Mouse (Mus musculus) heart, adult 2 months (tissue): ENCODE data around the gene Nrf1. TPM values are rescaled to one million over a fixed set of nuclear protein-coding genes. Genes with fewer than 3 reads are reported as not detected.

Experiments
- DNase-seq, 2 experiments: peaks; one replicate each; pipeline ENCODE4 v3.0.0; 2021
- H3K27ac ChIP-seq: fragments of 200-600 bp; 2 replicates; pipeline ENCODE4 v1.8.1; 2022
- H3K27me3 ChIP-seq: fragments of 200-500 bp; 2 replicates; pipeline ENCODE4 v1.6.1; 2012; ENCODE audit warnings: mild to moderate bottlenecking, low read length, inconsistent platforms, mixed read lengths; ENCODE audit not compliant: control insufficient read depth, insufficient read depth
- H3K36me3 ChIP-seq: fragments of 200-500 bp; 2 replicates; pipeline ENCODE4 v1.6.1; 2012; ENCODE audit warnings: low read length, inconsistent platforms; ENCODE audit not compliant: control insufficient read depth, insufficient read depth
- H3K4me1 ChIP-seq: fragments of 200-500 bp; 2 replicates; pipeline ENCODE4 v1.6.1; 2011; ENCODE audit warnings: low read length; ENCODE audit not compliant: control insufficient read depth, insufficient read depth
- H3K4me3 ChIP-seq: fragments of 200-600 bp; 2 replicates; pipeline ENCODE4 v1.8.1; 2022
- H3K79me2 ChIP-seq: fragments of 200-500 bp; replicated peaks from 2 replicates; pipeline ENCODE4 v1.6.1; 2012; ENCODE audit warnings: mild to moderate bottlenecking, inconsistent platforms, low read length, moderate library complexity, mixed read lengths; ENCODE audit not compliant: control insufficient read depth, insufficient read depth
- H3K9ac ChIP-seq: fragments of 200-500 bp; 2 replicates; pipeline ENCODE4 v1.6.1; 2012; ENCODE audit warnings: low read depth, mild to moderate bottlenecking, control low read depth, inconsistent platforms, low read length, mixed read lengths
- CTCF ChIP-seq: fragments of 200-600 bp; IDR thresholded peaks from 2 replicates; pipeline ENCODE4 v1.8.1; 2022; ENCODE audit warnings: antibody characterized with exemption, mild to moderate bottlenecking, moderate library complexity
- EP300 ChIP-seq: fragments of 200-500 bp; IDR thresholded peaks from 2 replicates; pipeline ENCODE4 v1.6.1; 2011; ENCODE audit warnings: low read depth, low read length, control low read depth; ENCODE audit not compliant: insufficient read depth
- POLR2A ChIP-seq: fragments of 200-500 bp; IDR thresholded peaks from 2 replicates; pipeline ENCODE4 v1.6.1; 2011; ENCODE audit warnings: mild to moderate bottlenecking, low read depth, low read length, control low read depth; ENCODE audit not compliant: insufficient read depth
- WGBS: fragments of 180-500 bp; shearing (Covaris S2); methylation state at CpG from one replicate; pipeline ENCODE4 v1.1.7; 2018; 5-methylcytosine and 5-hydroxymethylcytosine counted together
- intact Hi-C: fragments of 180-260 bp; cut with DNase I; formaldehyde crosslinking; loops from one replicate; pipeline ENCODE4 v1.15.1; 2025
- polyA plus RNA-seq: library from polyadenylated mRNA; depleted of rRNA; stranded (reverse); fragments of >200 nt; gene quantifications from 2 replicates; pipeline ENCODE4 v1.2.3, GENCODE M21; 2012
- total RNA-seq, 2 experiments: library from RNA; stranded (reverse); gene quantifications; 2 replicates each; pipeline ENCODE4 v1.2.3; 2021

The Nrf1 gene
- total and polyA plus RNA-seq, 3 experiments: 12.7 to 13.9 (median 12.8) TPM

- DNase-seq: no peak
- Histone ChIP-seq H3K27me3 (no peaks in the 10 kb centered on the region), H3K9ac (no peak overlapping the region), H3K4me3 (no peak overlapping the region), H3K79me2 (no peaks in the 10 kb centered on the region), H3K4me1 (no peaks in the 10 kb centered on the region), H3K36me3 (no peaks in the 10 kb centered on the region), H3K27ac (no peak overlapping the region)
- intact Hi-C loops: no loop called here
- no peak for TF ChIP-seq EP300
- WGBS: 45% methylated on average over 4 of the region's 4 CpGs
These were observed 12.7 kb upstream of the Nrf1 start for GRCm38 (mm10) chr6:30035112-30035511.

GRCm38 (mm10) chr6:30041498-30041897, 6.3 kb upstream of the Nrf1 start:
- H3K27ac ChIP-seq: no peak overlapping the region
- WGBS: 19% methylated on average over 1 of the region's 1 CpGs
- TF ChIP-seq POLR2A (no peak), EP300 (no peak), CTCF (no peak)
- H3K9ac ChIP-seq: no peak overlapping the region
- intact Hi-C loops: loop anchor here (10.0 kb wide), 1 partner anchor 277 kb away; the partner anchor contains the start of gene Ahcyl2
- no peaks in the 10 kb centered on the region for H3K36me3 ChIP-seq
- no peaks in the 10 kb centered on the region; the same call in 1 of the 2 replicates for H3K4me1 ChIP-seq
- no peaks in the 10 kb centered on the region for H3K27me3 ChIP-seq
- no peaks in the 10 kb centered on the region for H3K79me2 ChIP-seq
- DNase-seq: no peak
- H3K4me3 ChIP-seq: no peak overlapping the region

GRCm38 (mm10) chr6:30042483-30042882, 5.3 kb upstream of the Nrf1 start:
- no peaks in the 10 kb centered on the region for H3K36me3 ChIP-seq
- no peak overlapping the region for H3K4me3 ChIP-seq
- no peak for TF ChIP-seq POLR2A
- no peak for TF ChIP-seq EP300
- TF ChIP-seq CTCF: no peak
- no peak overlapping the region for H3K27ac ChIP-seq
- H3K4me1 ChIP-seq: no peaks in the 10 kb centered on the region; the same call in 1 of the 2 replicates
- 43% methylated on average over 3 of the region's 3 CpGs for WGBS
- no peak for DNase-seq
- intact Hi-C loops: loop anchor here (10.0 kb wide), 1 partner anchor 278 kb away; the partner anchor contains the start of gene Ahcyl2
- H3K27me3 ChIP-seq: no peaks in the 10 kb centered on the region
- no peaks in the 10 kb centered on the region for H3K79me2 ChIP-seq
- H3K9ac ChIP-seq: no peak overlapping the region

- WGBS: under 1% methylated on average over 43 of the region's 45 CpGs
- intact Hi-C loops: loop anchor here (5.0 to 10.0 kb wide), 2 partner anchors 131 to 283 kb away; partner anchors contain the start of genes Ahcyl2 and Strip2
- no peak for TF ChIP-seq POLR2A
- H3K9ac ChIP-seq: peak overlapping the region; percentile 94
- peaks cover 6% of the 10 kb centered on the region for H3K4me1 ChIP-seq
- H3K27ac ChIP-seq: peak overlapping the region; percentile 99
- no peaks in the 10 kb centered on the region for H3K27me3 ChIP-seq
- peaks cover 6% of the 10 kb centered on the region for H3K36me3 ChIP-seq
- DNase-seq: no peak
- peak overlapping the region; percentile 99 for H3K4me3 ChIP-seq
- peaks cover 2% of the 10 kb centered on the region for H3K79me2 ChIP-seq
These were observed 344 bp downstream of the Nrf1 start for GRCm38 (mm10) chr6:30048163-30048500.

GRCm38 (mm10) chr6:30048501-30049353, 939 bp downstream of the Nrf1 start:
- H3K27me3 ChIP-seq: no peaks in the 10 kb centered on the region
- peaks cover 2% of the 10 kb centered on the region for H3K79me2 ChIP-seq
- TF ChIP-seq POLR2A (no peak), CTCF (peak; percentile 39)
- H3K4me3 ChIP-seq: peak overlapping the region; percentile 99
- H3K27ac ChIP-seq: peak overlapping the region; percentile 99
- WGBS: 1% methylated on average over 53 of the region's 54 CpGs
- peaks cover 9% of the 10 kb centered on the region for H3K36me3 ChIP-seq
- peak; percentile 66 to 77 for DNase-seq
- H3K4me1 ChIP-seq: peaks cover 6% of the 10 kb centered on the region
- intact Hi-C loops: loop anchor here (5.0 to 10.0 kb wide), 2 partner anchors 131 to 284 kb away; partner anchors contain the start of genes Ahcyl2 and Strip2
- peak overlapping the region; percentile 94 for H3K9ac ChIP-seq

GRCm38 (mm10) chr6:30053116-30053515, 5.3 kb downstream of the Nrf1 start:
- Histone ChIP-seq H3K4me3 (no peak overlapping the region), H3K27ac (no peak overlapping the region), H3K36me3 (peaks cover 9% of the 10 kb centered on the region), H3K79me2 (peaks cover 3% of the 10 kb centered on the region), H3K4me1 (peaks cover 6% of the 10 kb centered on the region), H3K27me3 (no peaks in the 10 kb centered on the region), H3K9ac (no peak overlapping the region)
- DNase-seq: no peak
- WGBS: 54% methylated on average over 1 of the region's 1 CpGs
- intact Hi-C loops: no loop called here
- TF ChIP-seq EP300 (no peak), CTCF (no peak), POLR2A (no peak)
